Mouse (Mus musculus): ENCODE measurements around the gene Podn. TPM values are rescaled to one million over a fixed set of nuclear protein-coding genes. Genes with fewer than 3 reads are reported as not detected.

Gene Podn
- polyA plus RNA-seq, 1 experiment, result 19.0 TPM

GRCm38 (mm10) chr4:108016321-108016720, 79.9 kb downstream of the Podn start:
- 75% methylated on average over 3 of the region's 3 CpGs for WGBS
- DNase-seq (ENCODE audit: low read depth, low spot score), result no peak

- 38% methylated on average over 14 of the region's 14 CpGs for WGBS
- no peak for DNase-seq (ENCODE audit: low read depth, low spot score)
Measured at GRCm38 (mm10) chr4:108015067-108015765, 81.0 kb downstream of the Podn start.

- WGBS, result 55% methylated on average over 2 of the region's 2 CpGs
- no peak for DNase-seq (ENCODE audit: low read depth, low spot score)
Measured at GRCm38 (mm10) chr4:108014466-108014865, 81.8 kb downstream of the Podn start.

GRCm38 (mm10) chr4:108008541-108008940, 87.7 kb downstream of the Podn start:
- DNase-seq (ENCODE audit: low read depth, low spot score), result no peak
- 73% methylated on average over 8 of the region's 8 CpGs for WGBS

- no peak for DNase-seq (ENCODE audit: low read depth, low spot score)
Measured at GRCm38 (mm10) chr4:108007532-108008103, 88.6 kb downstream of the Podn start.

GRCm38 (mm10) chr4:108005328-108005727, 90.9 kb downstream of the Podn start:
- WGBS, result 63% methylated on average over 7 of the region's 7 CpGs
- no peak for DNase-seq (ENCODE audit: low read depth, low spot score)

More at GRCm38 (mm10) chr4:108007532-108008103, 88.6 kb downstream of the Podn start:
- 62% methylated on average over 7 of the region's 7 CpGs for WGBS

GRCm38 (mm10) chr4:107999380-107999779, 96.9 kb downstream of the Podn start:
- WGBS, result 49% methylated on average over 1 of the region's 1 CpGs
- DNase-seq (ENCODE audit: low read depth, low spot score), result no peak

GRCm38 (mm10) chr4:107998641-107999332, 97.5 kb downstream of the Podn start:
- DNase-seq (ENCODE audit: low read depth, low spot score), result no peak

GRCm38 (mm10) chr4:107996418-107996986, 99.7 kb downstream of the Podn start:
- WGBS, result 81% methylated on average over 9 of the region's 9 CpGs
- DNase-seq (ENCODE audit: low read depth, low spot score), result no peak

More at GRCm38 (mm10) chr4:107998641-107999332, 97.5 kb downstream of the Podn start:
- 31% methylated on average over 11 of the region's 11 CpGs for WGBS

- WGBS, result 84% methylated on average over 6 of the region's 6 CpGs
- DNase-seq (ENCODE audit: low read depth, low spot score), result no peak
Measured at GRCm38 (mm10) chr4:107995727-107996126, 100.5 kb downstream of the Podn start.

GRCm38 (mm10) chr4:107995011-107995410, 101.2 kb downstream of the Podn start:
- 84% methylated on average over 6 of the region's 6 CpGs for whole genome bisulfite sequencing
- DNase-seq (ENCODE audit: low read depth, low spot score), result no peak

GRCm38 (mm10) chr4:107991879-107992278, 104.4 kb downstream of the Podn start:
- no peak for DNase-seq (ENCODE audit: low read depth, low spot score)
- WGBS, result 39% methylated on average over 6 of the region's 6 CpGs

GRCm38 (mm10) chr4:107990818-107991217, 105.4 kb downstream of the Podn start:
- WGBS, result 79% methylated on average over 5 of the region's 5 CpGs
- DNase-seq (ENCODE audit: low read depth, low spot score), result no peak

- 68% methylated on average over 8 of the region's 8 CpGs for WGBS
- no peak for DNase-seq (ENCODE audit: low read depth, low spot score)
Measured at GRCm38 (mm10) chr4:107988931-107989330, 107.3 kb downstream of the Podn start.

- WGBS, result 78% methylated on average over 11 of the region's 11 CpGs
- no peak for DNase-seq (ENCODE audit: low read depth, low spot score)
Measured at GRCm38 (mm10) chr4:107986386-107987168, 109.7 kb downstream of the Podn start.

GRCm38 (mm10) chr4:107985812-107986211, 110.4 kb downstream of the Podn start:
- no peak for DNase-seq (ENCODE audit: low read depth, low spot score)
- WGBS, result 81% methylated on average over 5 of the region's 5 CpGs

- 48% methylated on average over 7 of the region's 7 CpGs for WGBS
- DNase-seq (ENCODE audit: low read depth, low spot score), result no peak
Measured at GRCm38 (mm10) chr4:107984282-107984981, 111.8 kb downstream of the Podn start.

GRCm38 (mm10) chr4:107983717-107984116, 112.5 kb downstream of the Podn start:
- WGBS, result 77% methylated on average over 1 of the region's 1 CpGs
- no peak for DNase-seq (ENCODE audit: low read depth, low spot score)

- no peak for DNase-seq (ENCODE audit: low read depth, low spot score)
- 72% methylated on average over 6 of the region's 6 CpGs for WGBS
Measured at GRCm38 (mm10) chr4:107980002-107980600, 116.1 kb downstream of the Podn start.

Data from large intestine, adult 2 months (tissue).